Mouse (Mus musculus) 3134 (cell line): ENCODE data around the gene Cnpy1.

Experiments
- DNase-seq: peaks from one replicate; pipeline ENCODE4 v3.0.0-alpha.2; 2011; ENCODE audit warnings: low spot score; ENCODE audit not compliant: insufficient read length; ENCODE audit errors: extremely low read depth

Gene Cnpy1

DNA sequence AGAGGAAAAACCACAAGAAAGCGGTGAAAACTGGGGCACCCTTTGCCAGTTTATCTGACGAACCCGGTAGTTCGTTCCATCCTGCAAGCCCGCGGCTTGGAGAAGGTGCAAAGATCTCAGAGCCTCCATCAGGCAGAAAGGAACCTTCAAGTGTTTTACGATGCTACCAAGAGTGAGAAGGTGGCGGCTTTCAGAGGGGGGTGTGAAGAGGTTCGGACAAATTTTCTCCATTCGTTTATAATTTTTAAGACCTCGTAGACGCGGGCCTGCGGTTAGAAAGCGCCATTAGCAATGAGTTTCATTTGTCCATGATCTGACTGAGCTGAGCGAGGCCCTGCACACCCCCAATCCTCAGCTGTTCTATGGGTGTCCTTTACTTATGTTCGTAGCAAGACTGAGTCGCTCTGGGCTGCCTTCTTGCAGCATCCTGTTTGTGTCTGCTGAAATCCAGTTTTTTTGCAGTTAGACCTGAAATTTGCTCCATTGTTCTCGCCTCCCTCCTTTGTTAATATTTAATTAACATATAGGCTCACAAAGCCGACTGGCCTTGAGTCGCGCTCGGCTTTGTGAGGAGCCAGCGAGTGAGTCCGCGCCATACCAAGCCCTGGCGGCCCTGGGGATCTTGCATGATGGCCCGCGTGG is 77.9 kb downstream of the Cnpy1 start:
- no peak for DNase-seq

DNA sequence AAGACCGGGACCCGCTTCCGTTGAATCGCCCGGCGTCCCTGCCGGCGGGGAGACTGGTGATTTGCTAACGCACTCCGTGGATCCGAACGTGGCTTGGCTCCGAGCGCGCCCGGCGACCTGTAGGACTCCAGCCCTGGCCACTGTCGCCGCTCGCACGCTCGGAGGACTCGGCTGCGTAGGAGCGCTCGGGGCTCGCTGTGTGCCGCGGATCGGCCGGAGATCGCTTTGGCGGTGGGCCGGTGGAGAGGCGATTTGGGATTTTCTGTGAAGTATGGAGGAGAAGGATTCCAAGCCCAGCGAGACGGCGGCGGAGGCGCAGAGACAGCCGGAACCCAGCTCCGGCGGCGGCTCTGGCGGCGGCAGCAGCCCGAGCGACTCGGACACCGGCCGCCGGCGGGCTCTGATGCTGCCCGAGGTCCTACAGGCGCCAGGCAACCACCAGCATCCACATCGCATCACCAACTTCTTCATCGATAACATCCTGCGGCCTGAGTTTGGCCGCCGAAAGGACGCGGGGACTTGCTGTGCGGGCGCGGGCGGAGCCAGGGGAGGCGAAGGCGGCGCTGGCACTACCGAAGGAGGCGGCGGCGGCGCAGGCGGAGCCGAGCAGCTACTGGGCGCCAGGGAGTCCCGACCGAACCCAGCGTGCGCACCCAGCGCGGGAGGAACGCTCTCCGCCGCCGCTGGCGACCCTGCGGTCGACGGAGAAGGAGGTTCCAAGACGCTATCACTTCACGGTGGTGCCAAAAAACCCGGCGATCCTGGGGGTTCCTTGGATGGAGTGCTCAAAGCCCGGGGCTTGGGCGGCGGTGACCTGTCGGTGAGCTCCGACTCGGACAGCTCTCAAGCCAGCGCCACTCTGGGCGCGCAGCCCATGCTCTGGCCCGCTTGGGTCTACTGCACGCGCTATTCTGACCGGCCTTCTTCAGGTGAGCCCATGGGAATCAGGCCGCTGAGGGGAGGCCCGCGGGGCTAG is 79.1 kb downstream of the Cnpy1 start:
- no peak for DNase-seq

DNA sequence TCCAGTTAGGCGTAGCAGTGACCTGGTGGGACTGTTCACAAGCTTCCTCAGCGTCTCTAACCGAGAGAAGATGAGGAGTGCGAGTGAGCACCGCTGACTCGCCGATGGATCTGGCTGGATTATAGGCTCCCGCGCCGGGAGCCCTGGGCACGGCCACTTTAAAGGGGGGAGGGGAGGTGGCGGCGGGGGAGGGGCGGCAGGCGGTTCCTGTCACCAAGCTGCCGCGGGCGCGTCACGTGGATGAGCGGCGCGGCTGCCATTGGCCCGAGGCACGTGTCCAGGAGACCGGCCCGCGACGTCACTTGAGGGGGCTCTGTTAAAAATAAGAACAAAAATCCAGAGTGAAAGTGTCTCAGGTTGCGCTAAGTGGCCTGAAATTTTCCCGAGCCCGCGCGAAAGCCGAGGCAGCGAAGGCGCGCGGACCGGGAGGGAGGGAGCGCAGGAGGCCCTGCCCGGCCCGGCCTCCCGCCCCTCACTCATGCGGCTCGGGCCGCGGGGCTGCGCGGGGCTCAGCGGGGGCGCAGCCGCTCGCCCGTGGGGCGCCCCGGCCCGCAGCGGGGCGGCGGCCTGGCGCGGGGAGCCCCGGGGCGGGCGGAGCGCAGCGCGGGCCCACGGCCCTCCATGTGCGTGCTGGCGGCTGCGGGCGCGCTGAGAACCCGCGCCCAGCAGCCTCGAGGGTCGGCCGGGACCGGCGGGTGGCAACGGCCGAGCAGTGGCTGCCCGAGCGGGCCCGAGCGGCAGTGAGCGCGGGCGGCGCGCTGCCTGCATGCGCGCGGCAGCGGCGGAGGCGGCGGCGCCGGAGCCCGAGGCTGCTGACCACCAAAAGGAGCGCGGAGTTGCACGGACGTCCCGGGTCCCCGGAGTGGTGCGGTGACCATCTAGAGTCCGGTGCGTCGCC is 80.0 kb downstream of the Cnpy1 start, which contains the start of gene En2:
Gene En2, plus strand, starts transcription at position 337 of the 898 bp plus-strand sequence.
- DNase-seq = no peak

DNA sequence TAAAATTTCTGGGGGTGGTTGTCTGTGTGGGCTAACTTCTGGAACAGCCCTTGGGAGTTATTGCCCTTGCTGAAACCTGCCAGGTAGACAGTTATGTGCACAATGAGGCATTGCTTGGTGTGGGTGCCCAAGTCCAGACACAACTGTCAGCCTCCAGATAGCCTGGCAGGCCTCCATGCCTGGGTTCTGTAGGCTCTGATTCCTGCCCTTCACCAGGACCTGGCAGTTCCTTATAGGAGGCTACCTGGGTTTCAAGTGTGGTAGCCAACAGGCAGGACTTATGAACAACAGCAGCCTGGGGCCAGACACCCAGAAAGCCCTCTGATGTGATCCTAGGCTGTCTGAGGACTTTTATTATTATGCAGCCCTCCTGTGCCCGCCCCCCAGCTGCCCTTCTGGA is 81.7 kb downstream of the Cnpy1 start:
- no peak for DNase-seq

DNA sequence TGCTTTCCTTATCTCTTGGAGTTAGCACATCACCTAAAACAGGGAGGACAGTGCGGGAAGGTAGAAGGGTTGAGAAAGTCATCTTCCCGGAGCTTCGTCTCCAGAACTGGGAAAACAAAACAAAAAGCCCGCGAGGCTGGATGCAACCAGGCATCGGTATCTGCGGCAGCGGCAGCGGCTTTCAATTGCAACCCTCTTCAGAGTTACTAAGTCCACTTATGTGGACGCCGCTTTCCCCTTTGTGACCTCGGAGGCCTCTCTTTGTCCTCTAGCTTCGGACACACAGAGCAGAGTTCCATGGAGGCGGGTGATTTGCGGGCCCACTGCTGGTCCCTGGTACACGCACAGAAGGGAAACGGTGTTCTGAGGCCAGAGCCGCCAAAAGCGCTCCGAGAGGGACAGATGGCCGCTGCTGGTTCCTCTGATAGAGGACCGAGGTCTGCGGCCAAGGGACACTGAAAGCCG is 83.6 kb downstream of the Cnpy1 start:
- DNase-seq = no peak

DNA sequence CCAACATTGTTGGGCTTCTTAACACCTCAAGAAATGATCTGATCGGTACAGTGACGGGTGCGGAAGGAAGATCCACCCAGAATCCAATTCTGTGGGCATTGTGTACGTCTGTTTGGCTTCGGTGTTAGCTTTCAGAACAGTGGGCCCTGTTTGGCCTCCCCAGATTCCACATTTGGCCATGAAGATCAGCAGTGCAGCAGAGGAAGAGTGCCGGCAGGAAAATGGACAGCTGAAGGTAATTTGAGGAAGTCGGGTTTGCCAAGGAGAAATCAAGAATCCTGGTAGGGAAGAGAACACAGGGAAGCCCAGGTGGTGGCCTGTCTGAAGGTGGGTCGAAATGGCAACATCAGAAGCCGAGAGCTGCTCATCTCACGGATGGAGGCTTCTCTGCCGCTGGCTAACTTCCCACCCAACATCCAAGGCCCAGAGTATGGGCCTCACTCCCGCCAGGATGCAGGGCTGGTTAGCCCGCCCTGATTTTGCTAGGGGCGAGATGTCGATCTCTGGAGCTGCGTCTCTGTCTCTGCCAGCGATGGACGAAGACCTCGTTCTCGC is 84.1 kb downstream of the Cnpy1 start:
- no peak for DNase-seq

DNA sequence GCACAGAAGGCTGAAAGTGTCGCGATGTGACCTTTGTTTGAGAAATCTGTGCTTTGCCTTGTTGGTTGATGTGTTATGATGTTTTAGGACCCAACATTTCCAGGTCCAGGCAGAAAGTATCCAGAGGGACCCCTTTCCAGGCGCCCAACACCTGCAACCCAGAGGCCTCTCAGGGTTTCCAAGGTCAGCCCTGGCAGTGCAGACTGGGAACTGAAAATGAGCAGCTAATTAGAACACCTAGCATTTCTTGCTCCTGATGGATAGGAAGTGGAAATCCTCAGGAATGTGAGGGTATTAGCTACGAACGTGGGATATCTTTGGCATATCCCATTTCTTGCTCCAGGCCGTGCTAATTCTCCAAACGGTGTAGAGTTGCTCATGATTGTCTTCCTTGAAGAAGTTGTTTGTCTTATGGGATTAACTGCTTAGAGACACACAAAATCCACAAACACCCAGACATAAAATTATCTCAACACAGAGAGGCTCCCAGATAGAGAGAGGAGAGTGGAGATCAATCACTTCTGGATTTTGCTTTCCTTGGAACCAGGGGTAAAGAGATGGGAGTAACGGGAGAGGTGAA is 85.6 kb downstream of the Cnpy1 start:
- no peak for DNase-seq

DNA sequence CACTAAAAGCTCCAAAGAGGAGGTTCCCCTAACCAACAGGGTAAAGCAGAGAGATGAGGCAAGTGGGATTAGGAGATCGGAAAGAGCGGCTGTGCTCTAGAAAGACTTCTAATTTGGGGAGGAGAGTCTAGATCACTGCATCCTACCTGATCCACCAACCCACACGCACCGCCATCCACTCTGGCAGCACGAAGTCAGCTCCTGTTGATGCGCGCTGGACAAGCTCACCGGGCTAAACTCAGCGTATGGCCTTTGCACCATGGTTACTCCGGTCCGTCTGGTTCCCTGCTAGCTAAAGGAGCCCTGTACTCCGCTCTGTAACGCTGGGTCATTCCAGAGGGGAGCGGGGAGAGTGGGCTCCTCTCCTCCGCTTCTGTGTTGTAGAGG is 86.5 kb downstream of the Cnpy1 start:
- no peak for DNase-seq

DNA sequence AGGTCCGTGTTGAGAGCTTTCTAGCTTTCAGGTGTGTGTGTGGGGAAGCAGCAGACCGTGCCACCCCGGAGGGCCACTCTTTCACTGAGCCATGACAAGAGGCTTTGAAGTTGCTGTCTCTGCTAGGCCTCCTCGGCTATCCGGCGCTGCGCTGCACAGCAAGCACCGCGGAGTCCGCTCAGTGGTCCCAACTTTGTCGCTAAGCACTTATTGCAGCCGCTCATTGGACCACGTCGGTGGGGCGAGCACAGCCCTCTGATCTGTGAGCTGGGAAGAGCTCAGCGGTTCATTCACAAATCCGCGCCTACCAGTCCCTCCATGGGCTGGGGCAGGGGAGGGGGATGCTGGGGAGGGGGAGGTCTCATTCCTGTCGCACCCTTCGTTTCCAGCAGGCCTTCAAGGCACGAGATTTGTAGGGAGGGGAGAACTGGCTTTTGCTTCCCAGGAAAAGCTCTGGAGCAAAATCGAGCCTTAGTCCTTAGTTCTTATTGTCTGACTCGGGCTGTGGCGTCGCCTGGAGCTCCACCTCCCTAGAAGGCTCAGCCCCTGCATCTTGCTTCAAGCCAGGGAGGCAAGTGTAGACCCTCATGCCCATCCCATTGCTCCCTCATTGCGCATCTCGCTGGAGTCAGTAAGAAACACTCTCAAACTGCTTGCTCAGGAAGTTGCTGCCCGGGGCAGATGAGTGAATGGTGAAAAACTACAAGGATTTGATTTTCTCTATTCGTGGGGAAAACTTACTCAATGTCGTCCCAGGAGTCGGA is 87.1 kb downstream of the Cnpy1 start:
- no peak for DNase-seq

DNA sequence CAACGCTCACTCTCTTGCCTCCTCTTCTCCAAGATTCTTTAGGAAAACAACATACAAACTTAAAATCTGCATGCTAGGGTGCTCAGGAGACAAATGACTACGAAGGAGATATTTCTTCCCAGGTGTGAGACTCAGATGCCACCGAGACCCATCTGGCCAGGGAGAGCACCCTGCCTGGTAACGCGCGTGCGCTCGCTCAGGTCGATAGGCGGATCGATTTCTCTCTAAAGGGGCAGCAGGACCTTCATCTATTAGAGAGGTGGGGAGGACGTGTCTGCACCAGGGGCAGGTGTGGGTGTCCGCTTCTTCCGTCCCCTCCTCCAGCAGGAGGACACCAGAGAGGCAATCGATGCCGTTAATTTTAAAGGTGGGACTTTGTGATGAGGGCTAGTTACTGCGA is 87.8 kb downstream of the Cnpy1 start:
- DNase-seq = no peak

DNA sequence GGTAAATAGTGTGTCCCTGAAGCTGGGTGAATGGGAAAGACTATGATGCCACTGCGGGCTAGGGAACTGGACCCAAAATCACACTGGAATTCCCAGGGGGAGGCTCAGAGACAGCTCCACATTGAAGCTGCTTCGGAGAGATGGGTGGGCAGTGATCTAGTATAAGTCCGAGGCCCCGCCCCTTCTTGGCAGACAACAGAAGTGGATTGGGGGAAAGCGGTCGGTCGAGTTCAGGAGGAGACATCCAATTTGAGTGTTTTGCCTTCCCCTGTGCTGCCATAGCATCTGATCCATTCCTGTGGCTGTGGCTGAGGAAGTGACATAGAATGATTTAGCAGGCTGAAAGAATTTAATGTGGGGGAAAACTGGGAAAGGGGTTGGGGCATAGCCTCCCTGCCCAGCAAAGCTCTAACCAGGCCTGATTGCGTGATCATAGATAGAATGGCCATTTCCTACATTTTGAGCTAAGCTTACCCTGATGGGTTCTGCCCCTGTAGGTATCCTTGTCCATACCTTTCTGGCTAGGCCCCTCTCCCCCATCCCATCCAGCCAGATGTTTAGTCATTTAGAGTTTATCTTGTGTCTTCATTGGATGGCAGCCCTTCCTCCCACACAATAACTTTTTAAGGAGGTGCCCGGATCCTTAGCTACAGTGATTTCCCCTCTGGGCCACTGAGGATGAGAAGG is 88.4 kb downstream of the Cnpy1 start:
- no peak for DNase-seq
